Mouse (Mus musculus) midbrain, embryonic 10.5 days (tissue): ENCODE measurements at regions not wholly inside any gene's neighbourhood (a gene's known extent, or its start where the extent isn't known, plus 50 kb on each side); places are given as distances from the start of the nearest gene placed in this dataset.

ENCODE experiments used
- DNase-seq: peaks from one replicate; pipeline ENCODE4 v3.0.0-alpha.2; 2017; ENCODE audit warnings: low spot score
- H3K27ac ChIP-seq: fragments of 300-500 bp; sonication (generic); replicated peaks from 2 replicates; pipeline ENCODE4 v1.5.1; 2016; ENCODE audit warnings: mild to moderate bottlenecking
- H3K27me3 ChIP-seq: fragments of 300-500 bp; sonication (generic); 2 replicates; pipeline ENCODE4 v1.6.1; 2016; ENCODE audit warnings: low read depth, mild to moderate bottlenecking; ENCODE audit not compliant: poor library complexity, severe bottlenecking
- H3K36me3 ChIP-seq: fragments of 300-500 bp; sonication (generic); 2 replicates; pipeline ENCODE4 v1.6.1; 2016; ENCODE audit warnings: mild to moderate bottlenecking, moderate library complexity
- H3K4me1 ChIP-seq: fragments of 300-500 bp; sonication (generic); 2 replicates; pipeline ENCODE4 v1.6.1; 2016
- H3K4me3 ChIP-seq: fragments of 300-500 bp; sonication (generic); 2 replicates; pipeline ENCODE4 v1.5.1; 2016; ENCODE audit warnings: mild to moderate bottlenecking, moderate library complexity
- H3K9me3 ChIP-seq: fragments of 300-500 bp; sonication (generic); replicated peaks from 2 replicates; pipeline ENCODE4 v1.6.1; 2016; ENCODE audit warnings: mild to moderate bottlenecking
- WGBS: fragments of 180-500 bp; shearing (Covaris S2); methylation state at CpG from one replicate; pipeline ENCODE4 v1.1.7; 2016; 5-methylcytosine and 5-hydroxymethylcytosine counted together

DNA sequence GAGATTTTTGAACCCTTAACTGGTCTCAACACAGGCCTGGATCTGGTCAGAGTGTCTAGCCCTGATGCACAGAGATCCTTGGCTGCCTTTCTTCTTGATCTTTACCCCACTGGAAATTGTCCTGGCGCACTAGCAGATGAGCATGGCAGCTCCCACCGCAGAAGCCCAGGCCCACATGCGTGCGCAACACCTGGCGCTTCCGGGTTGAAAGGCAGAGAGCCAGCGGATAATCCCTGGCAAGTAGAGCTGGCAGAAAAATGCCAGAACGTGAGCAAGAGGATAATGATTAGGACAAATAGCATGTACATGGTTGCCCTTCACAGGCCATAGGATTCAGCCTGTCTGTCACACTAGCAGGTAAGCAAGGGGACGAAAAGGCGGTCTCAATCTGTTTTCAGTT lies 95.0 kb upstream of the Aco1 start:
- Histone ChIP-seq H3K36me3 (no peaks in the 10 kb centered on the region), H3K4me1 (no peaks in the 10 kb centered on the region), H3K27ac (no peak overlapping the region), H3K9me3 (no peaks in the 10 kb centered on the region), H3K27me3 (no peaks in the 10 kb centered on the region), H3K4me3 (no peak overlapping the region)
- DNase-seq = no peak
- 94% methylated on average over 10 of the region's 10 CpGs for WGBS

DNA sequence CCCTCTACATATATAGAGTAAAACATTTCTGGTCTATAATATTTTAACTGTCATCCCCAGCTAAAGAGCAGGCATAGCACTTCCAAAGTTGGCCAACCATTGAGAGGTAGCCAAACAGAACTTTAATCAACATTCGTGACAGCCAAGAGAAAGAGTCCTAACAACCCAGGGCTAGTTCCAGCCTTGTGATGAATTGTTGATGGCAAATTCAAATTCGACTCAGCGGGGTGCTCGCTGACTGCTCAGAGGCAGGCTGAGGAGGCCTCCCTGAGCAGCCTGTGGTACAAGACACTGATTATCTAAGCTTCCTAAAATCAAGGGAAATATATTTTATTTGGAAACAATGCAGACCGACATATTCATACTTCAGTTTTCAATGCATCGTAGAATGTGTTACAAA lies 93.8 kb upstream of the Aco1 start:
- no peaks in the 10 kb centered on the region for H3K4me1 ChIP-seq
- no peak for DNase-seq
- H3K4me3 ChIP-seq = no peak overlapping the region
- H3K27ac ChIP-seq = no peak overlapping the region
- no peaks in the 10 kb centered on the region for H3K36me3 ChIP-seq
- no peaks in the 10 kb centered on the region for H3K27me3 ChIP-seq
- WGBS = 82% methylated on average over 6 of the region's 6 CpGs
- 0 out of 2 replicates have a peak, but pooled peaks cover 6% of the 10 kb centered on the region for H3K9me3 ChIP-seq

DNA sequence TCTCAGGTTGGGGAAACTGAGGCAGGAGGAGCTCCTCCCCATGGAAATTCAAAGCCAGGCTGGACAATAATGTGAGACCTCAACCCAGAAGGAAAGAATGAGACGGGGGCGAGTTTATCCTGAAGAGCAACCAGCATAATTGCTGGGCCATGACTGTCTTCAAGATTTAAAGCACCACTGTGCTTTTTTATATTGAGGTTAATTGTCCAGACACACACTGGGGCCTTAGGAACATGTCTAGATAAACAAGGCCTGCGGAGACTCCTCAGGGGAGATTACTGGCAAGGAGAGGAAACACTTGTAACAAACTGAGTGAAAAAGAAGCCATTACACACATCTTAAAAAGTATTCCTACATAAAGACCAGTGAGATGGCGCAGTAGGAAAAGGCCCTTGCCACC lies 91.0 kb upstream of the Aco1 start:
- 0 out of 2 replicates have a peak, but pooled peaks cover 6% of the 10 kb centered on the region for H3K9me3 ChIP-seq
- no peaks in the 10 kb centered on the region for H3K4me1 ChIP-seq
- no peak overlapping the region for H3K4me3 ChIP-seq
- no peak overlapping the region for H3K27ac ChIP-seq
- DNase-seq = no peak
- H3K27me3 ChIP-seq = no peaks in the 10 kb centered on the region
- WGBS = 87% methylated on average over 4 of the region's 4 CpGs
- H3K36me3 ChIP-seq = no peaks in the 10 kb centered on the region

DNA sequence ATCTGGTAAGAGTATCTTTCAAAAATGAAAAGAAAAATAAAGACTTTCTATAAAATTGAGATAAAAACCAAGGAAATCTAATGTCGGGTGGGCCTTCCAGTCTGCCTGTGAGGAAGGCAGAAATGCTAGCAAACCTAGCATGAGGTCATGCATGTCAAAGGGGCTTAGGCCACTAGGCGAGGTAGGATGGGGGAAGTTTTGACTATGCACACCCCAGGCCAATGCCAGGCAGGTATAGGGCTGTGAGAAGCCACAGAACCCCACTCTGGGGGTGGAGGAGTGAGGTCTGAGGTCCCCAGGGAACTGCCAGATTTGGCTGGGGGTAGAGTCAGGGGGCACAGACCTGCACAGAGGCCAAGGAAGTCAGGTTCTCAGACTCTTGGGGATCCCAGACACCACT lies 89.5 kb upstream of the Aco1 start:
- no peaks in the 10 kb centered on the region for H3K4me1 ChIP-seq
- no peaks in the 10 kb centered on the region for H3K36me3 ChIP-seq
- H3K9me3 ChIP-seq = 0 out of 2 replicates have a peak, but pooled peaks cover 6% of the 10 kb centered on the region
- H3K27ac ChIP-seq = no peak overlapping the region
- DNase-seq = no peak
- WGBS = 83% methylated on average over 2 of the region's 2 CpGs
- no peaks in the 10 kb centered on the region for H3K27me3 ChIP-seq
- no peak overlapping the region for H3K4me3 ChIP-seq

DNA sequence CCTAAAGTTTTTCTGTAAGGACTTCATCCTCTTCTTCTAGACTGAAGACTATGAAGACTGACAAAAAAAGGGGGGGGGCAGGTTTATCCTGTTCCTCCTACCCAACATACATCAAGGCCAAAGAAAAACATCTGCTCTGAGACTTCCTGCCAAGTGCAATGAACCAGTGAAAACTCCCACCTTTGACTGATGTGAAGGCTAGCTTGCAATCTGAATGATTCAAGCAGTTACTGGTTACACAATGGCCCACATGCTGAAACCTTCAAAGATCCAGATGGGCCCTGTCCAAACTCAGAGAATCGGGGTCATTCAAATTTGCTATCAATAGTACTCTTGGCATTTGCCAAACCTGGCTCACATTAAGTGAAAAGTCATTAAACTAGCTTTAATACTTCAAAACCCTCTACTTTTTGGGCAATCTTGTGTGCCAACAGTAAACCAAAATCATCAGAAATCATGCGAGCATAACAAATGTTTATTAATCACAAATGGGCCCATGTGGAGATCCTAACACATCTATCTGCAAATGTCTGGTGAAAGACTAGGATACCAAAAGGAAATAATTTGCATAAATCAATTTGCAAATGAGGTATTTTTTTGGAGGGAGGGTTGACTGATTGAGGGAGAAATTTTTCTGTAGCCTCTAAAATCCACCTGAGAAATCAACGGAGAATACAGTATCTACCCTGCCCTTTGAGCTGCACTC lies 79.0 kb upstream of the Aco1 start:
- Histone ChIP-seq H3K9me3 (peaks cover 5% of the 10 kb centered on the region; the same call in 1 of the 2 replicates), H3K4me3 (no peak overlapping the region), H3K27me3 (no peaks in the 10 kb centered on the region), H3K36me3 (no peaks in the 10 kb centered on the region), H3K27ac (no peak overlapping the region), H3K4me1 (no peaks in the 10 kb centered on the region)
- no peak for DNase-seq
- 91% methylated on average over 3 of the region's 3 CpGs for WGBS

DNA sequence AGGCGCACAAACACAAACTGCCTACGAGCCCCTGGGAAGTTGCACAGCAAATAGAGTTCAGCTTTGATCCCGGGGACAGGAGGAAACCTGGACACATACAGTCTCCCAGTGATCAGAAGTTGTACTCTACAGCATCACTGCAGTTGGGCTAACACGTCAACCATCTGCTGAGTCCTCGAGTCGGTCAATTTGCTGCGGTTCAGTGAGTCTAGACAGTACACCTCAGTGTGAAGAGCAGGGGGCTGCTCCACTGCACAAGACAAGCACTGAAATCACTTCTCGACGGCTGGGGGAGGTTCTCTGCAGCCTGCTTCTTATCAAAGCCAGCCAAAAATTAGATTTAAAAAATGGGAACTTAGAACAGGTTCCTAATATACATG lies 78.4 kb upstream of the Aco1 start:
- no peaks in the 10 kb centered on the region for H3K36me3 ChIP-seq
- H3K9me3 ChIP-seq = peaks cover 5% of the 10 kb centered on the region; the same call in 1 of the 2 replicates
- no peaks in the 10 kb centered on the region for H3K27me3 ChIP-seq
- WGBS = 74% methylated on average over 9 of the region's 9 CpGs
- no peak overlapping the region for H3K27ac ChIP-seq
- no peak for DNase-seq
- no peaks in the 10 kb centered on the region for H3K4me1 ChIP-seq
- H3K4me3 ChIP-seq = no peak overlapping the region

DNA sequence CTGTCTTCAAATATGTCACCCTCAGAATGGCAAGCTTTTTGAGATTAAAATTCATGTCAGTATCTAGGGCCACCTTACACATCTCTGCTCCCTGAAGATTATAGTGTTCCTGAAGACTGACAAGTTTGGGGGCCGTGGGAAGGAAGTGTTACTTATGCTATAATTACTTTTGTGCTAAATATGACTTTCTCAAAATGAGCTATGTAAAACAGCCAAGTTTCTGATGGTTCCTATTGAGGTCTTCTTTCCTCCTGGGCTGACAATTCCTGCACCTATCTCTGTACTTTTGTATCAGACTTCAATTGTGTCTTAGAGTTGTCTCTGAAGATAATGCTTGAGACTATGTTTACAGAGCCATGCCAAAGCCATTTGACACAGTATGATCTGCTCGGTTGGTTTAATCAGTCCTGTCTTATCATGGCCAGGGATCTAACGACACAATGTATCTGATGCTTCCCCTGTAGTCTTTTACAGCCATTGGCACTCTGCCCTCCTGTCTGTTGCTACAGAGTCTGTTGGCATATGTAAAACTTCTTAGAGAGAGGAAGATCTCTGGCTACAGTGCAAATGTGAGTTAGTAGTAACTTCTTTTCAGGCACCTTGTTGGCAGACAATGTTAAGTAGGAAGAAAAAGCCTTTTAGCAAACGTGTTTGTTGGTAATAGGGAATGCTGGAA lies 71.8 kb upstream of the Aco1 start:
- DNase-seq = no peak

DNA sequence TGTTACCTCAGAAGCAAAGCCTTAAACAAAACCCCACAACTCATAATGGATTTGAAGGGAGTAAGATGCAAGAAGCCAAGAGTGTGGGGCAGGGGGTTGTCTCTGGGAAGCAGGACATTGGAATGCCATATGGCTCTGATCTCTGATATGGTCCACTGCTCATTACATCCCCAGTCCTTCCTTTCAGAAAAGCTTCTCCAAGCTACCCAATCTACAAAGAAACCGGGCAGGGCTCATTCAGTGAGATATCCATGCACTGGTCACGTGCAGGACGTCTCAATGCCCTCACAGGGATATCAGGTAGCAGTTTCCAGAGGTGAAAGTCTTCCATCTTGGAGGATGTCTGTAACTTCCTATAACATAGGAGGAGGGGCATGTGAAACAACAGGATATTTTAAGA lies 61.8 kb upstream of the Aco1 start:
- Histone ChIP-seq H3K4me1 (no peaks in the 10 kb centered on the region), H3K27ac (no peak overlapping the region), H3K27me3 (no peaks in the 10 kb centered on the region), H3K4me3 (no peak overlapping the region), H3K36me3 (no peaks in the 10 kb centered on the region), H3K9me3 (no peaks in the 10 kb centered on the region)
- WGBS = 48% methylated on average over 3 of the region's 3 CpGs
- DNase-seq = no peak

More for the DNA sequence above, 71.8 kb upstream of the Aco1 start:
- no peaks in the 10 kb centered on the region for H3K4me1 ChIP-seq
- no peaks in the 10 kb centered on the region for H3K27me3 ChIP-seq
- 78% methylated on average over 4 of the region's 4 CpGs for whole genome bisulfite sequencing
- H3K9me3 ChIP-seq = no peaks in the 10 kb centered on the region
- H3K27ac ChIP-seq = no peak overlapping the region
- no peak overlapping the region for H3K4me3 ChIP-seq
- no peaks in the 10 kb centered on the region for H3K36me3 ChIP-seq

DNA sequence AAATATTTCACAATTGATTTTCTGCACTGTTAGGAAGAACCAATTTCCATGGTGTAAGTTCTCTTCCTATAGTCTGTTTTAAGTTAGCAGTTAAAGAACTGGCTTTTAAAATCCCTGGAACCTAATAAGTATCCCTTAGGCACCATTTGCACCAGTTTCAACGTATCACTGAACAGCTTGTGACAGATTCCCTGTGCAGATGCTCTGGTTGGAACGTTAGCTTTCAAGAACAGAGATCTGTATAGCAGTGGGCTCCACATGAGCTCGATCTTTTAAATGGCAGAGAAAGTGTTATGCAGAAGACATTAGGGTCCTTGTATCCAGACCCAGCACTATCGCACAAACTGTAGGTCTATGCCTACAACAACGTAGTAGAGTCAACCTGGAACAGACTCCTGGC lies 52.6 kb upstream of the Aco1 start:
- Histone ChIP-seq H3K4me1 (peaks cover 6% of the 10 kb centered on the region), H3K27me3 (no peaks in the 10 kb centered on the region), H3K36me3 (no peaks in the 10 kb centered on the region), H3K9me3 (no peaks in the 10 kb centered on the region), H3K4me3 (no peak overlapping the region), H3K27ac (no peak overlapping the region)
- 72% methylated on average over 5 of the region's 5 CpGs for WGBS
- no peak for DNase-seq
